Mouse (Mus musculus): ENCODE measurements around the gene Tmem138. TPM values are rescaled to one million over a fixed set of nuclear protein-coding genes. Genes with fewer than 3 reads are reported as not detected.

Tmem138 gene
- polyA plus RNA-seq (2014; fragmentation: Illumina TruSeq; extraction: RNeasy Lipid Tissue Mini Kit (QIAGEN cat#74804); ENCODE audit: low read depth, low replicate concordance): 5.4 TPM

DNA sequence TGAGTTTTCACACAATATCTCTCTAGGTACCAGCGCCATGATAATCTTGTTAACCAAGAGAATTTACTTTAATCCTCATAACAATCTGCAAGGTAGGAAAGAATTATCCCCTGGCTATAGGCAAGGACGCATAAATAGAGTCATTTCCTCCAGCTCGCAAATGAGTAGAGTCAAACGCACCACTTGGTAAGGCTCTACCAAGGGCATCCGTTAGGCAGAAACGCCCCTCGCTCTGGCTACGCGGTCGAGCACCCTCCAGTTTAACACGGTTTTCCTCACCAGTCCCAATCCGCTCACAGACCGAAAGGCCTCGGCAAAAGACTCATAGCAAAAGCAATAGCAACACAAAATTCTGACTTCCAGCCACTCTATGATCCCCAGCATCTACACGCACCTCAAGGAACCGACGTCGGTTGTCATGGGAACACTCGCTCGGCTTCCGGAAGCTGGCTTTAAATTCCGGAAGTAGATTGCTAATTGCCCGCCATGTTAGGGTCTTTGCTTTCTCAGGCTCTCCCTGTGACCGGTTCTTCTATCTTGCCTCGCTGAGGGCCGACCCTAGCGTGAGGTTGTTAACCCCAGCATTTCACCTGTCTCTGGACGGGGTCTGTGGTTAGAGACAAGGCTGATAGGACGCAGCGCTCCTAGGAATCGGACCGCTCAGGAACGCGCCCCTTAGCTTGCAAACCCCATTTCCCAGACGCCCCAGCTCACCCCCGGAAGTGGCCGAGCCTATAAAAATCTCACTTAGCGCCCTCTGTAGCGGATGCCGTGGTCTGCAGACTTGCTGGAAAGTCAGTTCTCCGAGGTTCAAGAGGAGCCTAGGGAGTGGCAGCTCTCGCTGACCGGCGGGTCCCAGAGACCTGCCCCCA, at the start of gene Tmem138, which contains the start of gene Cyb561a3:
Gene Tmem138 (minus strand): TSS at position 673 of the 872 bp plus-strand sequence.
Gene Cyb561a3 (plus strand): TSS at position 483 of the 872 bp plus-strand sequence.

DNA sequence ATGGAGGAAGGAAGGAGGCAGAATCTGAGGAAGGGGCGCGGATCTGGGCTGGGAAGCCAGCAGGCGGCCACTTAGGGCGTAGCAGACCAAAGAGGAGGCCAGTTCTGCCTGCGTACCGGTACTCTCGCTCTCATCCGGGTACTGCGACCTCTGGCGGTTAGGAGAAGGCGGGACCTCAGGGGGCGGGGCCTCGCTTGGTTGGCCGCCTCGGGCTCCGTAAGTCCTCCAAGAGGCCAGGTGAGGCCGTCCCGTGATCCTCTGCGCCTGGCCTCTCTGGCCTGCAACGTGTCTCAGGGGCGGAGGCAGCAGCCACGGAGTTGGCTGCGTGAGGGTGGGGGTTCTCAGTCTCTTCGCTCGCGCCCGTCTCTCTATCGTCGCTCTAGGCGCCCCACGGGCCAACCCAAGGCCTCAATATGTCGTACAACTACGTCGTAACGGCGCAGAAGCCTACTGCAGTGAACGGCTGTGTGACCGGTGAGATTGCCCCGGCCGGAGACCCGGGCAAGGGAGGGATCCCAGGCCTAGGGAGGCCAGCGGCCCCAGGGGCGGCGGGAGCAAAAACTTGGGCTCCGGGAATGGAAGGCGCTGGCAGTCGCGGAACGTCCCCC, 28.2 kb upstream of the Tmem138 start, which contains the start of the genes Ddb1 and Tkfc:
Gene Ddb1 (plus strand): TSS at position 35 of the 608 bp plus-strand sequence.
Gene Tkfc (minus strand): TSS at position 362 of the 608 bp plus-strand sequence.

DNA sequence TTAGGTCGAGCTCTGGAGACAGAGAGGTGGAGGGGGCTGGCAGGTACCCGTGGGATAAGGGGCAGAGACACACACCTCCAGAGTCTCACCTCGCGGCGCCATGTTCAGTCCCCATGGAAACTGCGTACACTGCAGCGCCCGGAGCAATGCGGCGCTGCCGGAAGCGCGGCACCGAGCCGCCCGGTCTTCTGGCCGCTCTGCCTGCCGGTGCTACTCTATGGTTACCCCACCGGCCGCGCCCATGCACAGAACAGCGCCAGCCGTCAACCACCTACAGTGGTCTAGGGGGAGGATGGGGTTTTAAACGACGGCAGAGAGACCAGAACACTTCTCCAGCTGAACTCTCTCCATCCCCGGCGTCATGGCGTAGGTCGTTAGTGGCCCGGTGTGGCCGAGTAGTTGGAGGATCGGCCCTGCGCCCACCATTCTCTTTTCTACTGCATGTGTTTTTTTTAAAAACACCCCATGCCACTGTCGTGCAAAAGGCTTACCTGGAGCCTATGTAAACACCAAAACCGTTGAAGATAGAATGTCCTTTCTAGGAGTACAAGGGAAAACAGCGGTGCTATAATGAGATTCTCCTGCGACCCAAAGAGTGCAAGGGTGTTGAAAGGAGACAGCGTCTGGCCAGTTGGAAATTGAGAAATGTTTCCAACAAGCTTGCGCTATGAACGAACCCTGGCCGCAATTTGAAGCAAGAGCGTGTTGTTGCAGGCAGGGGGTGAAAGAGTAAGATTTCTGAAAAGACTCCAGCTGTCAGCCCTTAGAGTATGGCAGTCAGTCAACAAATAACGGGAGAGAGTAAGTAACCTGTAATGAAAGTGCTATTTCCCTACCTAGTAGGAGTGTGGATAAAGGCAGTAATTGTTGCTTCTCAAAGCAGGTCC, 21.3 kb downstream of the Tmem138 start, which contains the start of gene Tmem216:
Gene Tmem216 (minus strand): TSS at position 615 of the 887 bp plus-strand sequence.

DNA sequence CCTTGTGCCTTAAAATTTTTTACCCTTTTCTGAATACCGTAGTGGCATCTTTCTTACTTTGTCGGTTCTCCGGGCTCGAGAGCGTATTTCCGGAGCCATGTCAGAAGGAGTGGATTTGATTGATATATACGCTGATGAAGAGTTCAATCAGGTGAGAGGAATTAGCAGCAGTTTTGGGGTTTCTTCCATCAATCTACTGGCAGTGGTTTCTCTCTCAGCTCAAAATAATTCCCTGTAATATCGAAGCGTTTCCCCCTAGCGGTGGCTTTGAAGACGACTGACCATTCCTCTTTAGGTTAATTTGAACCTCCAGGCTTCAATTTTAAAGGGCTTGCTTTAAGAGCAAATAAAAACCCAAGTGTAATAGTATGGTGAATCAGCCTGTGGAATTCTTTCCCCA, 51.3 kb downstream of the Tmem138 start, which contains the start of gene Sdhaf2:
Gene Sdhaf2 (minus strand): TSS at position 233 of the 400 bp plus-strand sequence.

DNA sequence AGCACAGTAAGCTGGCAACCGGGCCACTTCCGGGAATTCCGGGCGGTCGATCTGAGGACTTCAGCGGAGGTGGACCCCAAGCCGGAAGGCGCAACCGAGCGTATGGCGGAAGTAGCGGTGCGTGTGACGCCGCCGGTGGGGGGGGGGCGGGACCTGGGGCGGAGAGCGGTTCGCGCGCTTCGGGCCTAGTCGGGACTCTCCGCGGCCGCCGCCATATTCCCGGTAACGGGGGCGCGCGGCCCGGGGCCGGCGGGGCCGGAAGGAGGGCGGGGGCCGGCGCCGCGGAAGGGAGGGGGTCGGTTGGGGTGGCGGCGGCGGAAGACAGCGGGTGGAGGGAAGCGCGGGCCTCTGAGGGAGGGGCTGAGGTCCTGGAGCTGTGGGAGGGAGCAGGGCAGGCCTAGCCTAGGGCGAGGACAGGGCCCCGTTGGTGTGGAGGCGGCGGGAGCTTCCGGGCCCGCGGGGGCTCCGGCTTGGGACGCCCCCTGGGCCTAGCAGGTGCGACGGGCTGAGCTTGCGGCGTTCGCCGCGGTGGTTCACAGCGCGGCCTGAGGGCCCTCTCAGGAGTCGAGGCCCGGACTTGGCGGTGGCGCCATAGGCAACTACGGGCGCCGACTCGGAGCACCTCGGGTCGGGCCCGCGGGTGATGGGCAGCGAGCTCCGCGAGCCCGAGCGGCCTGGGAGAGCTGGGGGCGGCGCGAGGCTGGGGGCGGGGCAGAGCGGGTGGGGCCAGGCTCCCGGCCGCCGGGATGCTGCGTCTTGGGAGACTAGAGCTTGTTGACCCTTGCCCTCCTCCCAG, 51.9 kb downstream of the Tmem138 start, which contains the start of gene Cpsf7:
Gene Cpsf7 (plus strand): TSS at position 161 of the 796 bp plus-strand sequence.

Other genes with a start within 250 kb of the Tmem138 start
- gene Syt7, start 188.3 kb downstream of the Tmem138 start, polyA plus RNA-seq (2014; fragmentation: Illumina TruSeq; extraction: RNeasy Lipid Tissue Mini Kit (QIAGEN cat#74804); ENCODE audit: low read depth, low replicate concordance): 0.65 TPM
- not detected for gene Lrrc10b, start 119.9 kb downstream of the Tmem138 start, polyA plus RNA-seq (2014; fragmentation: Illumina TruSeq; extraction: RNeasy Lipid Tissue Mini Kit (QIAGEN cat#74804); ENCODE audit: low read depth, low replicate concordance)
- not detected for gene Ppp1r32, start 94.4 kb downstream of the Tmem138 start, polyA plus RNA-seq (2014; fragmentation: Illumina TruSeq; extraction: RNeasy Lipid Tissue Mini Kit (QIAGEN cat#74804); ENCODE audit: low read depth, low replicate concordance)
- gene Cpsf7, start 52.1 kb downstream of the Tmem138 start, polyA plus RNA-seq (2014; fragmentation: Illumina TruSeq; extraction: RNeasy Lipid Tissue Mini Kit (QIAGEN cat#74804); ENCODE audit: low read depth, low replicate concordance): 35.0 TPM
- 72.4 TPM for gene Sdhaf2, start 51.2 kb downstream of the Tmem138 start, polyA plus RNA-seq (2014; fragmentation: Illumina TruSeq; extraction: RNeasy Lipid Tissue Mini Kit (QIAGEN cat#74804); ENCODE audit: low read depth, low replicate concordance)
- 5.5 TPM for gene Tmem216, start 21.1 kb downstream of the Tmem138 start, polyA plus RNA-seq (2014; fragmentation: Illumina TruSeq; extraction: RNeasy Lipid Tissue Mini Kit (QIAGEN cat#74804); ENCODE audit: low read depth, low replicate concordance)
- gene Cyb561a3, start 190 bp downstream of the Tmem138 start, polyA plus RNA-seq (2014; fragmentation: Illumina TruSeq; extraction: RNeasy Lipid Tissue Mini Kit (QIAGEN cat#74804); ENCODE audit: low read depth, low replicate concordance): 3.2 TPM
- gene Ddb1, start 28.0 kb upstream of the Tmem138 start, polyA plus RNA-seq (2014; fragmentation: Illumina TruSeq; extraction: RNeasy Lipid Tissue Mini Kit (QIAGEN cat#74804); ENCODE audit: low read depth, low replicate concordance): 62.9 TPM
- gene Tkfc, start 28.3 kb upstream of the Tmem138 start, polyA plus RNA-seq (2014; fragmentation: Illumina TruSeq; extraction: RNeasy Lipid Tissue Mini Kit (QIAGEN cat#74804); ENCODE audit: low read depth, low replicate concordance): 21.8 TPM
- 0.93 TPM for gene Vwce, start 56.9 kb upstream of the Tmem138 start, polyA plus RNA-seq (2014; fragmentation: Illumina TruSeq; extraction: RNeasy Lipid Tissue Mini Kit (QIAGEN cat#74804); ENCODE audit: low read depth, low replicate concordance)
- gene Pga5, start 100.7 kb upstream of the Tmem138 start, polyA plus RNA-seq (2014; fragmentation: Illumina TruSeq; extraction: RNeasy Lipid Tissue Mini Kit (QIAGEN cat#74804); ENCODE audit: low read depth, low replicate concordance): not detected
- 2.6 TPM for gene Vps37c, start 111.4 kb upstream of the Tmem138 start, polyA plus RNA-seq (2014; fragmentation: Illumina TruSeq; extraction: RNeasy Lipid Tissue Mini Kit (QIAGEN cat#74804); ENCODE audit: low read depth, low replicate concordance)
- not detected for gene Cd5, start 161.6 kb upstream of the Tmem138 start, polyA plus RNA-seq (2014; fragmentation: Illumina TruSeq; extraction: RNeasy Lipid Tissue Mini Kit (QIAGEN cat#74804); ENCODE audit: low read depth, low replicate concordance)